Mouse (Mus musculus): Measurements from ENCODE around the gene Unc13b. TPM values are rescaled to one million over a fixed set of nuclear protein-coding genes. Genes with fewer than 3 reads are reported as not detected.
"Not testable (repeated sequence)": the region's sequence is repeated elsewhere in the genome, so short reads cannot be mapped to it uniquely, and the experiment has no call there.

The Unc13b gene
- polyA plus RNA-seq, 1 experiment from 2014 or later, result 10.2 TPM

- no peaks in the 10 kb centered on the region for H3K4me1 ChIP-seq (replicated peaks; ENCODE audit: control insufficient read depth, insufficient read depth, low read length)
- no peak overlapping the region for H3K27ac ChIP-seq (ENCODE audit: low read depth)
- no peak overlapping the region for H3K4me2 ChIP-seq (ENCODE audit: low read length)
- ATAC-seq (replicated peaks; ENCODE audit: low FRiP score, low TSS enrichment, low read depth), result no peak
- H3K9ac ChIP-seq (ENCODE audit: low read length), result no peak overlapping the region
- H3K27me3 ChIP-seq (replicated peaks; ENCODE audit: control insufficient read depth, insufficient read depth, low read length), result no peaks in the 10 kb centered on the region
- no peak for DNase-seq (ENCODE audit: low spot score)
- H3K9me3 ChIP-seq (ENCODE audit: control insufficient read depth, low read length), result no peaks in the 10 kb centered on the region
- no peak overlapping the region for H3K4me3 ChIP-seq (ENCODE audit: low read depth, low read length)
- no peaks in the 10 kb centered on the region for H3K36me3 ChIP-seq (ENCODE audit: control insufficient read depth, insufficient read depth, low read length)
These were observed 54.7 kb downstream of the Unc13b start for GRCm38 (mm10) chr4:43113491-43113890.

GRCm38 (mm10) chr4:43114512-43114911 lies 55.8 kb downstream of the Unc13b start:
- ATAC-seq (replicated peaks; ENCODE audit: low FRiP score, low TSS enrichment, low read depth) (no peak), DNase-seq (ENCODE audit: low spot score) (no peak)
- no peaks in the 10 kb centered on the region for H3K4me1 ChIP-seq (replicated peaks; ENCODE audit: control insufficient read depth, insufficient read depth, low read length)
- no peaks in the 10 kb centered on the region for H3K9me3 ChIP-seq (ENCODE audit: control insufficient read depth, low read length)
- H3K36me3 ChIP-seq (ENCODE audit: control insufficient read depth, insufficient read depth, low read length), result no peaks in the 10 kb centered on the region
- H3K9ac ChIP-seq (ENCODE audit: low read length), result no peak overlapping the region
- no peaks in the 10 kb centered on the region for H3K27me3 ChIP-seq (replicated peaks; ENCODE audit: control insufficient read depth, insufficient read depth, low read length)
- H3K4me3 ChIP-seq (ENCODE audit: low read depth, low read length), result no peak overlapping the region
- WGBS, result 78% methylated on average over 2 of the region's 2 CpGs
- no peak overlapping the region for H3K4me2 ChIP-seq (ENCODE audit: low read length)
- H3K27ac ChIP-seq (ENCODE audit: low read depth), result no peak overlapping the region

- H3K27me3 ChIP-seq (replicated peaks; ENCODE audit: control insufficient read depth, insufficient read depth, low read length), result no peaks in the 10 kb centered on the region
- 21% methylated on average over 2 of the region's 2 CpGs for WGBS
- H3K27ac ChIP-seq (ENCODE audit: low read depth), result no peak overlapping the region
- H3K36me3 ChIP-seq (ENCODE audit: control insufficient read depth, insufficient read depth, low read length), result no peaks in the 10 kb centered on the region
- no peaks in the 10 kb centered on the region for H3K4me1 ChIP-seq (replicated peaks; ENCODE audit: control insufficient read depth, insufficient read depth, low read length)
- DNase-seq (ENCODE audit: low spot score) (peak; percentile 64), ATAC-seq (replicated peaks; ENCODE audit: low FRiP score, low TSS enrichment, low read depth) (no peak)
- no peak overlapping the region for H3K9ac ChIP-seq (ENCODE audit: low read length)
- no peak overlapping the region for H3K4me3 ChIP-seq (ENCODE audit: low read depth, low read length)
- no peaks in the 10 kb centered on the region for H3K9me3 ChIP-seq (ENCODE audit: control insufficient read depth, low read length)
- H3K4me2 ChIP-seq (ENCODE audit: low read length), result no peak overlapping the region
These were observed 56.2 kb downstream of the Unc13b start for GRCm38 (mm10) chr4:43114946-43115345.

- 64% methylated on average over 2 of the region's 2 CpGs for WGBS
- Histone ChIP-seq H3K27me3 (replicated peaks; ENCODE audit: control insufficient read depth, insufficient read depth, low read length) (no peaks in the 10 kb centered on the region), H3K4me2 (ENCODE audit: low read length) (no peak overlapping the region), H3K9me3 (ENCODE audit: control insufficient read depth, low read length) (no peaks in the 10 kb centered on the region), H3K9ac (ENCODE audit: low read length) (no peak overlapping the region), H3K27ac (ENCODE audit: low read depth) (no peak overlapping the region), H3K4me3 (ENCODE audit: low read depth, low read length) (no peak overlapping the region), H3K4me1 (replicated peaks; ENCODE audit: control insufficient read depth, insufficient read depth, low read length) (no peaks in the 10 kb centered on the region), H3K36me3 (ENCODE audit: control insufficient read depth, insufficient read depth, low read length) (no peaks in the 10 kb centered on the region)
- ATAC-seq (replicated peaks; ENCODE audit: low FRiP score, low TSS enrichment, low read depth) (no peak), DNase-seq (ENCODE audit: low spot score) (no peak)
These were observed 57.5 kb downstream of the Unc13b start for GRCm38 (mm10) chr4:43116249-43116648.

GRCm38 (mm10) chr4:43129750-43130149 lies 71.0 kb downstream of the Unc13b start:
- H3K9me3 ChIP-seq (ENCODE audit: control insufficient read depth, low read length), result no peaks in the 10 kb centered on the region
- H3K27ac ChIP-seq (ENCODE audit: low read depth), result no peak overlapping the region
- H3K9ac ChIP-seq (ENCODE audit: low read length), result no peak overlapping the region

GRCm38 (mm10) chr4:43142610-43143009 lies 83.9 kb downstream of the Unc13b start:
- ATAC-seq (replicated peaks; ENCODE audit: low FRiP score, low TSS enrichment, low read depth), result no peak
- WGBS, result 91% methylated on average over 1 of the region's 1 CpGs
- no peak for DNase-seq (ENCODE audit: low spot score)

More at GRCm38 (mm10) chr4:43129750-43130149, 71.0 kb downstream of the Unc13b start:
- no peak overlapping the region for H3K4me3 ChIP-seq (ENCODE audit: low read depth, low read length)
- H3K4me1 ChIP-seq (replicated peaks; ENCODE audit: control insufficient read depth, insufficient read depth, low read length), result no peaks in the 10 kb centered on the region
- no peaks in the 10 kb centered on the region for H3K27me3 ChIP-seq (replicated peaks; ENCODE audit: control insufficient read depth, insufficient read depth, low read length)
- ATAC-seq (replicated peaks; ENCODE audit: low FRiP score, low TSS enrichment, low read depth) (no peak), DNase-seq (ENCODE audit: low spot score) (no peak)
- no peak overlapping the region for H3K4me2 ChIP-seq (ENCODE audit: low read length)
- 81% methylated on average over 3 of the region's 3 CpGs for WGBS
- H3K36me3 ChIP-seq (ENCODE audit: control insufficient read depth, insufficient read depth, low read length), result no peaks in the 10 kb centered on the region

GRCm38 (mm10) chr4:43152413-43152812 lies 93.7 kb downstream of the Unc13b start:
- 92% methylated on average over 4 of the region's 4 CpGs for WGBS
- H3K27me3 ChIP-seq (replicated peaks; ENCODE audit: control insufficient read depth, insufficient read depth, low read length); H3K9me3 ChIP-seq (ENCODE audit: control insufficient read depth, low read length); H3K4me3 ChIP-seq (ENCODE audit: low read depth, low read length); ATAC-seq (replicated peaks; ENCODE audit: low FRiP score, low TSS enrichment, low read depth); DNase-seq (ENCODE audit: low spot score); H3K9ac ChIP-seq (ENCODE audit: low read length); H3K27ac ChIP-seq (ENCODE audit: low read depth); H3K36me3 ChIP-seq (ENCODE audit: control insufficient read depth, insufficient read depth, low read length); H3K4me2 ChIP-seq (ENCODE audit: low read length); H3K4me1 ChIP-seq (replicated peaks; ENCODE audit: control insufficient read depth, insufficient read depth, low read length): not testable (repeated sequence)

More at GRCm38 (mm10) chr4:43142610-43143009, 83.9 kb downstream of the Unc13b start:
- Histone ChIP-seq H3K4me2 (ENCODE audit: low read length) (no peak overlapping the region), H3K4me3 (ENCODE audit: low read depth, low read length) (no peak overlapping the region), H3K9ac (ENCODE audit: low read length) (no peak overlapping the region), H3K9me3 (ENCODE audit: control insufficient read depth, low read length) (no peaks in the 10 kb centered on the region), H3K27ac (ENCODE audit: low read depth) (no peak overlapping the region), H3K36me3 (ENCODE audit: control insufficient read depth, insufficient read depth, low read length) (no peaks in the 10 kb centered on the region), H3K27me3 (replicated peaks; ENCODE audit: control insufficient read depth, insufficient read depth, low read length) (no peaks in the 10 kb centered on the region), H3K4me1 (replicated peaks; ENCODE audit: control insufficient read depth, insufficient read depth, low read length) (no peaks in the 10 kb centered on the region)

- Histone ChIP-seq H3K27me3 (replicated peaks; ENCODE audit: control insufficient read depth, insufficient read depth, low read length) (no peaks in the 10 kb centered on the region), H3K4me3 (ENCODE audit: low read depth, low read length) (no peak overlapping the region), H3K9me3 (ENCODE audit: control insufficient read depth, low read length) (no peaks in the 10 kb centered on the region), H3K9ac (ENCODE audit: low read length) (no peak overlapping the region), H3K4me2 (ENCODE audit: low read length) (no peak overlapping the region), H3K4me1 (replicated peaks; ENCODE audit: control insufficient read depth, insufficient read depth, low read length) (no peaks in the 10 kb centered on the region), H3K36me3 (ENCODE audit: control insufficient read depth, insufficient read depth, low read length) (no peaks in the 10 kb centered on the region), H3K27ac (ENCODE audit: low read depth) (no peak overlapping the region)
- WGBS, result 45% methylated on average over 3 of the region's 3 CpGs
- DNase-seq (ENCODE audit: low spot score), result no peak
- no peak for ATAC-seq (replicated peaks; ENCODE audit: low FRiP score, low TSS enrichment, low read depth)
These were observed 101.3 kb downstream of the Unc13b start for GRCm38 (mm10) chr4:43160045-43160444.

GRCm38 (mm10) chr4:43161124-43161657 lies 102.4 kb downstream of the Unc13b start:
- H3K4me1 ChIP-seq (replicated peaks; ENCODE audit: control insufficient read depth, insufficient read depth, low read length), result no peaks in the 10 kb centered on the region
- no peaks in the 10 kb centered on the region for H3K9me3 ChIP-seq (ENCODE audit: control insufficient read depth, low read length)
- H3K9ac ChIP-seq (ENCODE audit: low read length), result no peak overlapping the region
- WGBS, result 84% methylated on average over 3 of the region's 3 CpGs
- ATAC-seq (replicated peaks; ENCODE audit: low FRiP score, low TSS enrichment, low read depth), result no peak
- DNase-seq (ENCODE audit: low spot score), result no peak
- no peaks in the 10 kb centered on the region for H3K27me3 ChIP-seq (replicated peaks; ENCODE audit: control insufficient read depth, insufficient read depth, low read length)
- H3K27ac ChIP-seq (ENCODE audit: low read depth), result no peak overlapping the region
- no peak overlapping the region for H3K4me2 ChIP-seq (ENCODE audit: low read length)
- H3K4me3 ChIP-seq (ENCODE audit: low read depth, low read length), result no peak overlapping the region
- H3K36me3 ChIP-seq (ENCODE audit: control insufficient read depth, insufficient read depth, low read length), result no peaks in the 10 kb centered on the region

Data from intestine, embryonic 14.5 days (tissue).